Comparison of ENCODE assay signal across 18 mouse cellular contexts in genomic region chr11:17007517-17008173, GRCm38 (mm10). TPM values are rescaled to one million over a fixed set of nuclear protein-coding genes. Genes with fewer than 3 reads are reported as not detected.
A peak's percentile ranks its signal among the peaks of the same experiment; 100 is the strongest.
DNase-seq lines count a peak whose midpoint lies in the region; ATAC-seq and TF ChIP-seq lines count a peak whose summit lies in the region.
"Had no signal": no experiment of that assay in that cellular context is flagged by ENCODE, and none has a peak within 500 bp of the region (broad histone marks: within the 10 kb centered on the region; RNA-seq: fewer than 3 reads in every experiment).

No protein-coding gene starts in this region.

- no peak for DNase-seq in gastrocnemius, adult 2 months
- no peak for DNase-seq in gastrocnemius, postnatal 14 days
- DNase-seq in spleen, adult 2 months (ENCODE audit: low read depth in 1 of 2, low spot score in 2 of 2) = no peak
- no peak for DNase-seq in spleen, postnatal 10 days (ENCODE audit: low spot score in 2 of 2)
- no peak for DNase-seq in liver, embryonic 14.5 days (ENCODE audit: low read depth in 3 of 3, low spot score in 3 of 3)
- DNase-seq in telencephalon, adult 2 months (ENCODE audit: low read depth, low spot score) = peak; percentile 46
- no peak for DNase-seq in T-cell, adult 2 months (ENCODE audit: low spot score)
- DNase-seq: adrenal gland, postnatal 14 days; cerebellum, adult 11-12 months; cerebellum, postnatal 36 days; forebrain, postnatal 0 days; gastrocnemius, postnatal 36 days; kidney, adult 9 months had no signal

- TF ChIP-seq EP300 in liver, embryonic 14.5 days (IDR thresholded peaks at IDR 0.05; ENCODE audit: low read depth) = no peak

- no peaks in the 10 kb centered on the region; the same call in 1 of the 2 replicates for H3K36me3 ChIP-seq in spleen, adult 2 months (ENCODE audit: control insufficient read depth, insufficient read depth, low read length)
- H3K36me3 ChIP-seq in liver, embryonic 14.5 days (replicated peaks; ENCODE audit: control insufficient read depth, insufficient read depth, low read depth) = no peaks in the 10 kb centered on the region
- H3K36me3 ChIP-seq in forebrain, embryonic 13.5 days (ENCODE audit: poor library complexity, severe bottlenecking) = no peaks in the 10 kb centered on the region
- H3K36me3 ChIP-seq: heart, embryonic 13.5 days; limb, embryonic 10.5 days; lung, embryonic 15.5 days; midbrain, embryonic 12.5 days had no signal

- WGBS in spleen, adult 2 months = 24% methylated on average over 5 of the region's 5 CpGs
- WGBS in liver, embryonic 14.5 days (ENCODE audit: insufficient replicate concordance) = 35% methylated on average over 5 of the region's 5 CpGs
- WGBS in forebrain, embryonic 13.5 days = 90% methylated on average over 5 of the region's 5 CpGs

- no peak for ATAC-seq in liver, embryonic 14.5 days (ENCODE audit: insufficient read depth)
- no peak for ATAC-seq in forebrain, embryonic 13.5 days
- ATAC-seq: forebrain, postnatal 0 days had no signal

- no peak for TF ChIP-seq POLR2A in spleen, adult 2 months (IDR thresholded peaks at IDR 0.05; ENCODE audit: low read depth, low read length)

- intact Hi-C loops in gastrocnemius, adult 2 months (cut with DNase I) = no loop called here
- intact Hi-C loops in gastrocnemius, postnatal 14 days (cut with DNase I; ENCODE audit: low total_unique reads) = no loop called here

- peaks cover 6% of the 10 kb centered on the region; the same call in 1 of the 2 replicates for H3K4me1 ChIP-seq in spleen, adult 2 months (ENCODE audit: control insufficient read depth, insufficient read depth, insufficient read length)
- H3K4me1 ChIP-seq in liver, embryonic 14.5 days (replicated peaks; ENCODE audit: control insufficient read depth in 2 of 2, insufficient read depth in 2 of 2, low read length in 1 of 2) = peaks cover 0 to 14% of the 10 kb centered on the region in 2 experiments; a peak in 2 of 4 replicates
- no peaks in the 10 kb centered on the region for H3K4me1 ChIP-seq in forebrain, embryonic 13.5 days
- H3K4me1 ChIP-seq: heart, embryonic 13.5 days; limb, embryonic 10.5 days; lung, embryonic 15.5 days; midbrain, embryonic 12.5 days had no signal

- H3K27ac ChIP-seq in gastrocnemius, adult 2 months = peak overlapping the region; percentile 35; the same call in 1 of the 2 replicates
- peak overlapping the region; percentile 99 for H3K27ac ChIP-seq in spleen, adult 2 months (ENCODE audit: insufficient read depth, low read length)
- H3K27ac ChIP-seq in liver, embryonic 14.5 days = no peak overlapping the region
- no peak overlapping the region for H3K27ac ChIP-seq in forebrain, embryonic 13.5 days
- H3K27ac ChIP-seq: heart, embryonic 13.5 days; limb, embryonic 10.5 days; lung, embryonic 15.5 days; midbrain, embryonic 12.5 days had no signal

- no peaks in the 10 kb centered on the region for H3K9me3 ChIP-seq in liver, embryonic 14.5 days (ENCODE audit: control insufficient read depth, low read length)
- H3K9me3 ChIP-seq in forebrain, embryonic 13.5 days (replicated peaks) = no peaks in the 10 kb centered on the region
- H3K9me3 ChIP-seq: heart, embryonic 13.5 days; limb, embryonic 10.5 days; lung, embryonic 15.5 days; midbrain, embryonic 12.5 days had no signal

- no peaks in the 10 kb centered on the region for H3K27me3 ChIP-seq in spleen, adult 2 months (ENCODE audit: control insufficient read depth, insufficient read depth, low read length)
- H3K27me3 ChIP-seq in liver, embryonic 14.5 days (ENCODE audit: control insufficient read depth, insufficient read depth, low read length) = no peaks in the 10 kb centered on the region
- no peaks in the 10 kb centered on the region for H3K27me3 ChIP-seq in forebrain, embryonic 13.5 days
- H3K27me3 ChIP-seq: heart, embryonic 13.5 days; lung, embryonic 15.5 days; midbrain, embryonic 12.5 days had no signal

- TF ChIP-seq CTCF in gastrocnemius, adult 2 months (IDR thresholded peaks at IDR 0.05) = no peak
- TF ChIP-seq CTCF in spleen, adult 2 months (IDR thresholded peaks at IDR 0.05; ENCODE audit: extremely low read depth, insufficient read depth, insufficient read length, insufficient replicate concordance) = no peak
- no peak for TF ChIP-seq CTCF in liver, embryonic 14.5 days (IDR thresholded peaks at IDR 0.05; ENCODE audit: low read depth)

- H3K4me3 ChIP-seq in gastrocnemius, adult 2 months = peak overlapping the region; percentile 33
- H3K4me3 ChIP-seq in spleen, adult 2 months (ENCODE audit: extremely low read depth, insufficient read depth, insufficient read length) = peak overlapping the region; percentile 63
- H3K4me3 ChIP-seq in liver, embryonic 14.5 days (ENCODE audit: insufficient read depth in 1 of 2, low read depth in 2 of 2, low read length in 2 of 2) = peak overlapping the region; percentile 10 to 33; a peak in 2 of 4 replicates
- H3K4me3 ChIP-seq in forebrain, embryonic 13.5 days = no peak overlapping the region
- H3K4me3 ChIP-seq: heart, embryonic 13.5 days; limb, embryonic 10.5 days; lung, embryonic 15.5 days; midbrain, embryonic 12.5 days had no signal

- no peak overlapping the region for H3K9ac ChIP-seq in liver, embryonic 14.5 days (replicated peaks)
- H3K9ac ChIP-seq in forebrain, embryonic 13.5 days = no peak overlapping the region
- H3K9ac ChIP-seq: forebrain, postnatal 0 days; heart, embryonic 13.5 days; lung, embryonic 15.5 days; midbrain, embryonic 12.5 days had no signal

- H3K4me2 ChIP-seq in liver, embryonic 14.5 days (ENCODE audit: low read depth) = peak overlapping the region; percentile 6; the same call in 1 of the 2 replicates
- H3K4me2 ChIP-seq in forebrain, embryonic 13.5 days = no peak overlapping the region
- H3K4me2 ChIP-seq: heart, embryonic 13.5 days; lung, embryonic 15.5 days; midbrain, embryonic 12.5 days had no signal

RNA-seq across cellular contexts. Expression of gene Cnrip1, which starts 43.7 kb away (rescaled TPM):
- 1 to 10 TPM; 2.3 to 2.6 TPM for total RNA-seq in gastrocnemius, adult 2 months (2021)
- total RNA-seq in gastrocnemius, postnatal 14 days (2021) = 1 to 10 TPM; 6.9 to 7.7 TPM
- 10.2 and 12.4 TPM in 2 replicates for polyA plus RNA-seq in spleen, adult 2 months (2012; rRNA removed)
- polyA plus RNA-seq in liver, embryonic 14.5 days (2012; rRNA removed) = 2.5 and 2.8 TPM in 2 replicates
- polyA plus RNA-seq in liver, embryonic 14.5 days (2014; fragmentation: Nextera tagmentation; extraction: Ambion mirVana) = 2.0 and 2.2 TPM in 2 replicates
- 63.7 and 75.7 TPM in 2 replicates for polyA plus RNA-seq in forebrain, embryonic 13.5 days (2015; fragmentation: Nextera tagmentation; extraction: Ambion mirVana)

RNA-seq across cellular contexts. Expression of gene Plek, which starts 44.5 kb away (rescaled TPM):
- under 1 TPM; 0.84 to 0.99 TPM for total RNA-seq in gastrocnemius, adult 2 months (2021)
- total RNA-seq in gastrocnemius, postnatal 14 days (2021) = 1 to 10 TPM; 1.6 to 1.9 TPM
- 10.2 and 11.2 TPM in 2 replicates for polyA plus RNA-seq in spleen, adult 2 months (2012; rRNA removed)
- 6.4 and 10.9 TPM in 2 replicates for polyA plus RNA-seq in liver, embryonic 14.5 days (2012; rRNA removed)
- polyA plus RNA-seq in liver, embryonic 14.5 days (2014; fragmentation: Nextera tagmentation; extraction: Ambion mirVana) = 18.2 and 23.0 TPM in 2 replicates
- polyA plus RNA-seq in forebrain, embryonic 13.5 days (2015; fragmentation: Nextera tagmentation; extraction: Ambion mirVana) = 2.0 and 2.6 TPM in 2 replicates

RNA-seq across cellular contexts. Expression of gene Fbxo48, which starts 56.5 kb away (rescaled TPM):
- under 1 TPM in 1 of 2 experiments, not detected in 1; 0.31 TPM for total RNA-seq in gastrocnemius, adult 2 months (2021)
- under 1 TPM; 0.16 to 0.42 TPM for total RNA-seq in gastrocnemius, postnatal 14 days (2021)
- 0.94 and 1.2 TPM in 2 replicates for polyA plus RNA-seq in spleen, adult 2 months (2012; rRNA removed)
- polyA plus RNA-seq in liver, embryonic 14.5 days (2012; rRNA removed) = 1.8 and 3.5 TPM in 2 replicates
- polyA plus RNA-seq in liver, embryonic 14.5 days (2014; fragmentation: Nextera tagmentation; extraction: Ambion mirVana) = 1.8 and 1.9 TPM in 2 replicates
- polyA plus RNA-seq in forebrain, embryonic 13.5 days (2015; fragmentation: Nextera tagmentation; extraction: Ambion mirVana) = 1.6 and 1.9 TPM in 2 replicates

Comparison
In these comparisons a context has a peak if more than half of its experiments do, and no peak if none do; other contexts are left out.
1. H3K27ac ChIP-seq: peak in gastrocnemius, adult 2 months (single experiment) and spleen, adult 2 months (single experiment); none in liver, embryonic 14.5 days (single experiment) and forebrain, embryonic 13.5 days (single experiment).